Mouse (Mus musculus) c-Kit-positive CD71-positive TER-119-positive erythroid progenitor cells, embryonic 14.5 days (primary cell): Measurements from ENCODE around the gene Mtmr14.

Experiments
- DNase-seq: peaks from one replicate; pipeline ENCODE4 v3.0.0-alpha.2; 2013; ENCODE audit warnings: low spot score

The Mtmr14 gene

DNA sequence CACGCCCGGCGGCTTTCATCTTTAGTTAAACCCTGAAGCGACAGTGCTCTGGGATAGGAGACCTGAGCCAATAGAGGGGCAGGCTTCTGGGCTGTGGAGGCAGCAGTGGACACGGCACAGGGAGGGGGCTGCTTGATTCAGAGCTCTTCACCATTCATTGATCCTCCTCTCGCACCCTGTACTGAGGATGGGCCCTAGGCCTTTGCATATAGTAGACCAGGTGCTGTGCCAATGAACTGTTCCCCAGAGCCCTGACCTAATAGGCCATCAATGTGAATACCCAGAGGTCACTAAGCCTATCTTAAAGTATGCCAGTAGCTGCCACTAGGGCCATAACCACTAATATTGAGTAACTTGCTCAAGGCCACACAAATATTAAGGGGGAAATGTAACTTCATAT, 44.0 kb downstream of the Mtmr14 start:
- no peak for DNase-seq

- DNase-seq: peak; percentile 22
Measured at GRCm38 (mm10) chr6:113282101-113282802, 44.6 kb downstream of the Mtmr14 start, which contains the start of gene Cpne9. TSS of gene Cpne9 (plus strand) at chr6:113282307.

DNA sequence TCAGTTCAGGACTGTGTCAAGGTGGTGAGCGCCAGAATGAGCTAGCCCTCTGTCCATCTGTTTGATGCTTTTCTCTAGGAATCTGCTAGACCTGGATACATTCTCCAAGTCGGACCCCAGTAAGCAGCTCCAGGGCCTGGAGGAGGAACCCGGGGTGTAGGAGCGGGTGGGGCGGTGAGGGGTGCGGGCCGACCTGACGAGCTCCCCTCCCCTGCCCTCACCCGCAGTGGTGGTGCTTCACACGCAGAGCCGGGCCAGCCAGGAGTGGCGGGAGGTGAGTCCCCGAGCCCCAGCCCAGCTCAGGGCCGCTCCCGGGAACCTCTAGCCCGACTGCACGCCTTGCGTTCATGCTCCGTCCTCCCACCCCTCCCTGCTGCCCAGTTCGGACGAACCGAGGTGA, 45.3 kb downstream of the Mtmr14 start:
- no peak for DNase-seq

- DNase-seq: no peak
Measured at GRCm38 (mm10) chr6:113283500-113283899, 45.9 kb downstream of the Mtmr14 start.

- no peak for DNase-seq
Measured at GRCm38 (mm10) chr6:113284931-113285330, 47.3 kb downstream of the Mtmr14 start.

GRCm38 (mm10) chr6:113286316-113286715, 48.7 kb downstream of the Mtmr14 start:
- no peak for DNase-seq

GRCm38 (mm10) chr6:113287236-113287635, 49.6 kb downstream of the Mtmr14 start:
- DNase-seq: no peak

DNA sequence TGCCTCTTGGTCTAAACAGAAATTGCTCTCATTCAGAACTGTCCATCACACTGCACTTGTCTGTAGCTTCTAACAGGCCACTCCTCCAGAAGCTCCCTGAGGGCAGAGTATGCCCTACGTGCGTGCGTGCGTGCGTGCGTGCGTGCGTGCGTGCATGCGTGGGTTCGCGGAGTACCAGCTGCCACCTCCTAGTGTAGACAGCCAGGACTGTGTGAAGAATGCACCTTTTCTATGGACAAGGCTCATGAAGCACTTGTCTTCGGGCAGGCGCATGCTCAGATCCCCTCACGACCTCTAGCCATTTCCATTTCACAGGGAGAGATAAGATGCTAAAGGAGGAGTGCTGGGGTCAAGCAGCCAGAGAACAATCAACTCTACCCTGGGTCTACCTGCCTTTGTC, 51.7 kb downstream of the Mtmr14 start:
- no peak for DNase-seq

DNA sequence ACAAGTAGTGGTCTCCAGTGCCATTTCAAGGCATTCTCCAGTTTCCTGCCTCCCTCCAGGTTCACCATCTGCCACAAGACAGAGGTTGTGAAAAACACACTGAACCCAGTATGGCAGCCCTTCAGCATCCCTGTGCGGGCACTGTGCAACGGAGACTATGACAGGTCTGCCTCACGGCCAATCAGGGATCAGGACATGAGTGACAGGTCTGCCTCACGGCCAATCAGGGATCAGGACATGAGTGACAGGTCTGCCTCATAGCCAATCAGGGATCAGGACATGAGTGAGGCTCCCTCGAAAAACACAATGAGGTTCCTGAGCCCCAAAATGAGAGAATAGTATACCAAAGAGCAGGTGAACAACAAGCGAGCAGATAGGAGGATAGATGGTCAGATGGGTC, 52.7 kb downstream of the Mtmr14 start:
- no peak for DNase-seq

- no peak for DNase-seq
Measured at GRCm38 (mm10) chr6:113292938-113293337, 55.3 kb downstream of the Mtmr14 start.

GRCm38 (mm10) chr6:113296046-113296445, 58.4 kb downstream of the Mtmr14 start:
- DNase-seq: no peak

DNA sequence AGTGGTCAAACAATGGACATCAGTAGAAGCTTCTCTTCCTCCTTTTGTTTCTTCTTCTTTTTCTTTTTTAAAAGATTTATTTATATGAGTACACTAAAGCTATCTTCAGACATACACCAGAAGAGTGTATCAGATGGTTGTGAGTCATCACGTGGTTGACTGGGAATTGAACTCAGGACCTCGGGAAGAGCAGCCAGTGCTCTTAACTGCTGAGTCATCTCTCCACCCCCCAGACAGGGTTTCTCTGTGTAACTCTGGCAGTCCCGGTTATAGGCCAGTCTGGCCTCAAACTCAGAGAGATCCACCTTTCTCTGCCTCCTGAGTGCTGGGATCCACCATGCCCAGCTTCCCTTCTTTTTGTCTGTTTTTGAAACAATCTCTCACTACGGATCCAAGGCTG, 59.0 kb downstream of the Mtmr14 start:
- DNase-seq: no peak

DNA sequence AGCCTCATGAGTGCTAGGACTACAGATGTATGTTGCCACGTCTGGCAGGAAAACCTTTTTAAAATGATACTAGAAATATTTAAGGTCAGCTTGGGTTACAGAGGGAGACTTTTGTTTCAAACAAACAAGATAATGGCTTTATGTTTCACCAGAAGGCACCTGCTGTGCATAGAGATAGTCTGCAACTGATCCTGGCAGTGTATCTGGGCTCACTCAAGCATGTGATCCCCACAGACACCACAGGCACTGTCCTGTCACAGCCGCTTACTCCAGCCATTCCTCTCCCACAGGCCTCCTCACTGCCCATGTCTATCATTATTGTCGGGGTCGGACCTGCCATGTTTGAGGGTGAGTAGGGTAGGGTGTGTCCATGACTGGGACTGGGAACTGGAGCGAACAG, 63.7 kb downstream of the Mtmr14 start:
- no peak for DNase-seq

GRCm38 (mm10) chr6:113302258-113302657, 64.6 kb downstream of the Mtmr14 start:
- DNase-seq: peak; percentile 42

- DNase-seq: peak; percentile 98
Measured at GRCm38 (mm10) chr6:113306322-113306985, 68.8 kb downstream of the Mtmr14 start.

- no peak for DNase-seq
Measured at GRCm38 (mm10) chr6:113306986-113307349, 69.3 kb downstream of the Mtmr14 start, which contains the start of gene Brpf1. TSS of gene Brpf1 (plus strand) at chr6:113307137.

- DNase-seq: peak; percentile 40
Measured at GRCm38 (mm10) chr6:113307481-113308121, 70.0 kb downstream of the Mtmr14 start.

DNA sequence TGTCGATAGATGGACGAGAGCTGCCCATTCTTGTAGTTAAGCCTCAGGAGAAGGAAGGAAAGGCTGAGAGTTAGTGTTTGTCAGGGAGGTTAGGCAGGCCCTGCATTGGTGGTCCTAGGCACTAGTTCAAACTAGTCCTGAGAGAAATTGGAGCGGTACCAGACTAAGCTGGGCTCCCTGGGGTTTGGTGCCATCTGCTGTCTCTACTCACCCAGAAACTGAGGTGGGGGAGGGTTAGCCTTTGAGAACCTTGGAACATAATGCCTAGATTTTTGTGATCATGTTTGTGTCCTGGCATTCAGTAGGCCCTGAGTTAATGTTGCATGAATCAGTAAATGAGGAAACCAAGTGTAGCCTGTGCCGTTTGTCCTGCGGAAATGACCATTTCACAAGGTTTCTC, 70.5 kb downstream of the Mtmr14 start:
- DNase-seq: no peak

DNA sequence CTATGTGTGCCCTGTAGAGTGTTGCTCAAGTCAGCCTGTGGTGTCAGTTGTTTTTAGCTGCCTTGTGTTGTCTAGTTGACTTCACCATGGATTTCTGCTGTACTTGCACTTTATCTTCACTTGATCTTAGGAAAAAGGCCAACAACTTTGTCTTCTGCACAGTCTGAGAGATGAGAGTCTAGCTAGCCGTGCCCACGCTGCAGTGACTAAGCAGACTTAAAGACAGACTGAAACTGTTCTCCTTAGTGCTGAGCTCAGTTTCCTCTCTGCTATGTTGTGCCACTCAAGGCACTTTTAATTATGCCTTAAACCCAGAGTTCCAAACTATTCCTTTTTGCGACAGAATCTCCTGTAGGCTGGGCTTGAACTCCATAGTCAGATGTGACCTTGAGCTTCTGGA, 78.3 kb downstream of the Mtmr14 start:
- no peak for DNase-seq

GRCm38 (mm10) chr6:113326533-113327315, 89.1 kb downstream of the Mtmr14 start, which contains the start of gene Ogg1:
TSS of gene Ogg1 (plus strand) at chr6:113326972.
- DNase-seq: peak; percentile 98

DNA sequence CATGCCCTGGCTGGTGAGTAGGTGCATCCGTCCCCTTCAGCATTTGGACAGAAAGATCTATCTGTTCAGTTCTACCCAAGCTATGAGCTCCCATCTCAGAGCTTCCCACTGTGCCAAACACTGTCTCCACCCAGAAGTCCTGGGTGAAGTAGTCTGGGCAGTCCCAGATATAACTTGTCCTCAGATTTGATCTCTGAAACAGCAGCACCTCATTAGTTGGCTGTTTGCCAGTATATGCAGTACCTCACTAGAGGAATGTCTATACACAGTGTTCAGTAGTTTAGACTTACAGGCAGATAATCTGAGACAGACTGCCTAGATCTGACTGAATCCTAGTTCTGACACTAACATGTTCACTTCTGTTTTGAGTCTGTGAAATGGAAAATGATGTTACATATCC, 91.8 kb downstream of the Mtmr14 start:
- no peak for DNase-seq

GRCm38 (mm10) chr6:113330547-113330946, 92.9 kb downstream of the Mtmr14 start:
- no peak for DNase-seq
